Mouse (Mus musculus) colon, adult 2 months (tissue): ENCODE measurements around the gene Psmd3. TPM values are rescaled to one million over a fixed set of nuclear protein-coding genes. Genes with fewer than 3 reads are reported as not detected.

Source experiments
- polyA plus RNA-seq: library from polyadenylated mRNA; depleted of rRNA; stranded (reverse); fragments of >200 nt; gene quantifications from 2 replicates; pipeline ENCODE4 v1.2.3, GENCODE M21; 2012; rRNA removed

Psmd3 gene
- 141 and 155 TPM in 2 replicates for polyA plus RNA-seq

DNA sequence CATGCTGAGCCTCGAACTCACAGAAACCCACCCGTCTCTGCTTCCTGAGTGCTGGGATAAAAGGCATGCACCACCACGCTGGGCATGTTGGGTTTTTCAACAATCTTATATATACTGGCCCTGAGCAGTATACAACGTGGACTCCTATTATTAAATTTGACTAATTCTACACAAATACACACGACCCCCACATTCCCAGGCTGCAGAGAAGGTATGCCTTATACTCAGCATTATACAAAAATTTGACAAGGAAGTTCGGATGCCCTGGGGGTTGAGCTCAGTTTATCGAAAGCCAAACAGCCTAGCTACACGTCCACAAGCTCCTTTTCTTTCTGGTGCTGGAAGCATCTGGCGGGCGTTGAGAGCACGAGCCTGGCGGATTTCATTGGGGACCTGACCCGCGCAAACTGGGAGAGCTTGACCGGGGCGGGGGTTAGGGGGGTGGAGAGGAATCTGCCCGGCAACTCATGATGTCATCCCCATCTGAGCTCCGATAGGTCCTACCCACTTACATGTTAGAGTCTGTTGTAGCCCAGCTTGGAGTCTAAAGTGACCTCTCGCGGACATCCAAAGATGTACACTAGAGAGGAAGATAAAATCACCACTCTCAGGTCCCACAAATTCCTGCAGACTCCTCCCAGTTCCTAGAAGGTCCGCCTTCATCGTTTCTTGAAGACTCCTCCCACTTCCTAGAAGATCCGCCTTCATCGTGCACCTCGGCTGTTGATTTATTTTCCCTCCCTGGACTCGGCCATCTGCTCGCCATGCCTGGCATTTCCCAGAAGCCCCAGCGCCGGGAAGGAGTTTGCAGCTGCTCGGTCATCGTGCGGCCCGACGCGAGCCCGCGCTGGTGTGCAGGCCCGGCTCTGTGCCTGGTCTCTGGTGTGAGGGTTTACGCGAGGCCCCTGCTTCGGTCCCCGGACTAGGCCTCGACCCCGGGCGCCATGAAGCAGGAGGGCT, at the start of gene Psmd3:
Gene Psmd3, plus strand, starts transcription at position 769 of the 960 bp plus-strand sequence.

DNA sequence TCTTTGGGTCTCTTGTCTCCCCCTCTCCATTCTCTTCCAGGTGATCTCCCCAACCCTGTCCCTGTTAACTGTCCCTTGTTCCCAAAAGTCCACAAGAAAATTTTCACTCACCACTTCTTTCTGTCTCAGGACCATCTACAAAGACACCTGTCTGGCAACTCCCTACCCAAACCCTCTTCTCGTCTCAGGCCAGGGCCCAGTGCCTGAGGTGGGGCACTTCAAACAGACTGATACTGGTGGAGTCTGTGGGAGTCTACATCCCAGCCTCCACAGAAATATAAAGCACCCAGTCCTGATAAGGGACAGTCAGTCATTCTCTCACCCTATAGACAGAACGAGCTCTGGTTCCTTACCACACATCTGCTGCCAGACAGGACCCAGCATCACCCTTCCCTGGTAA, 35.9 kb upstream of the Psmd3 start, which contains the start of gene Gsdma2:
Gene Gsdma2, plus strand, starts transcription at position 301 of the 400 bp plus-strand sequence.

DNA sequence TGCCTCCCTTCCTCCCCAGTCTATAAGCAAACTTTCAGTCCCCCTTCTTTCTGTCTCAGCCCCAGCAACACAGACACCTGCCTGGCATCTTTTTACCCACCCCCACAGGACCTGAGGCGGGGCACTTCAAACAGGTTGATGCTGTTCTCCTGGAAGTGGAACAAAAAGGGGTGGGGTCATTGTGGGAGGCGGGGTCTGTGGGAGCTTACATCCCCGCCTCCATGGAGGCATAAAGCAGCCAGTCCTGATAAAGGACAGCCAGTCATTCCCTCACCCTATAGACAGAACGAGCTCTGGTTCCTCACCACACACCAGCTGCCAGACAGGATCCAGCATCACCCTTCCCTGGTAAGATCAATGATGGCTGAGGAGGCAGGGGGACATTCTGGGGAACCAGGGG, 18.3 kb upstream of the Psmd3 start, which contains the start of gene Gsdma:
Gene Gsdma, plus strand, starts transcription at position 261 of the 400 bp plus-strand sequence.

DNA sequence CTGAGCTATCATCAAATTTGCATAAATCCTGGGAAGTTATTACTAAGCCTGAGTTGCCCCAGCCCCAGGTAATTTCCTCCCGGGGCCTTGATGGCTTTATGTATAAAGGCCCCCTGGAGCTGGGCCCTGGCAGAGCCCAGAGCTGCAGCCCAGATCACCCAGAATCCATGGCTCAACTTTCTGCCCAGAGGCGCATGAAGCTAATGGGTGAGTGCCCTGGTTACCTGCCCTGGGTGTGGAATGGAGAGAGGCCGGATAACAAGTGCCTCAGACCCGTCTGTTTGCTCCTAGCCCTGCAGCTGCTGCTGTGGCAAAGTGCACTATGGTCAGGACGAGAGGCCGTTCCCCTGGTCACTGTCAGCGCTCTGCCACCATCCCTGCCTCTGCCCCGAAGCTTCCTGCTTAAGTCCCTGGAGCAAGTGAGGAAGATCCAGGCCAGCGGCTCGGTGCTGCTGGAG, 18.9 kb downstream of the Psmd3 start, which contains the start of gene Csf3:
Gene Csf3, plus strand, starts transcription at position 51 of the 458 bp plus-strand sequence.

DNA sequence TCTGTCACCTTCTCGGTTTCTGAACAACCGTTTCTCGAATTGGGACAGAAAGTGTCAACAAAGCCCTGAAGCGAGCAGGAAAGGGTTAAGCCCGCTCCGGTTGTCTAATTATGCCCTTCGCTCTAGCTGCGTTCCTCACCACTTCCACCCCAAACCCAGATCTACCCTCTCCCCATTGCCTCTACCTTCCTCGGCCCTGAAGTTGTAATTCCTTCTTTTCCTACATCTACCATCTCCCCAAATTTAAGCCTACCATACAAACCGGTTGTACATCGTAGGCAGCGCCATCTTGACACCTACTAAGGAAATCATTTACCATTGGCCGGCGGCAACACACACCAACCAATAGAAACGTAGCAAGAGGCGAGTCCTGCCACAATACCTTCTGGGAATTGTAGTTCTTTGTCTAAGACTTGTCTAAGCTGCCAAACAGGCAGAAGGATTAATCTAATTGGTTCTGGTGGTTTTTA, 46.8 kb downstream of the Psmd3 start, which contains the start of gene Med24:
Gene Med24, minus strand, starts transcription at position 317 of the 470 bp plus-strand sequence.

DNA sequence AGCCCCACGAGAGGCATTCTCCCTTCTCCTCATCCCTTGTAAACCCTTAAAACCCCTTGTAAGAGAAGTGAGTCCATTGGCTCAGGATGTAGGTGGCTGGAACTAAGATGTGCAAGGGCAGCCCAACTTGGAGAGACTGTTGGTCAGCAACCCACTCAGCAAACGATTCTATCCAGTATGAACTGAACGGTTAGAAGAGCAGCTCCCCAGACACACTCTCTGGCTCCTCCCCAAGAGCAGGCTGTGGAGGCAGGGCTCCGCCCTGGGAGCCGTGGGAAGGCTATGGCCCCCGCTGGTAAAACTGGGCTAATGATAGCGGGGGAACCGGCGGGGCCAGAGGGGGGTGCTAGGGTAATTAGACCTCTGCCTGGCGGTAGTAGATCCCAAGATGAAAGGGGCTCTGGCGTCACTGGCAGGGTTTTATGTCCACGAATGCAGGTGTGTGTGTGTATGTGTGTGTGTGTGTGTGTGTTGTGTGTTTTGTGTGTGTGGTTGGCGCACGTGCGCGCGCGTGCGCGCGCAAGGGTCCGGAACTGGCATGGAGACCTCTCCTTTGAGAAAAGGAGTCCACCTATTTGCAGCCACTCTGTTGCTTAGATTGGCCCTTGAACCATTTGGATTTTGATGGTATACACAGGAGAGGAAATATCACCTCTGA, 58.2 kb downstream of the Psmd3 start, which contains the start of gene Thra:
Gene Thra, plus strand, starts transcription at position 246 of the 658 bp plus-strand sequence.

Other genes starting within 250 kb of the Psmd3 start
- gene Mien1, start 243.6 kb upstream of the Psmd3 start, polyA plus RNA-seq, result 70.4 and 77.0 TPM in 2 replicates
- 120 and 136 TPM in 2 replicates for gene Grb7, start 236.2 kb upstream of the Psmd3 start, polyA plus RNA-seq
- 2.0 and 3.7 TPM in 2 replicates for gene Ikzf3, start 136.5 kb upstream of the Psmd3 start, polyA plus RNA-seq
- gene Zpbp2, start 131.5 kb upstream of the Psmd3 start, polyA plus RNA-seq, result 0.07 TPM in 1 of 2 replicates, not detected in the other
- 45.6 and 52.7 TPM in 2 replicates for gene Ormdl3, start 95.2 kb upstream of the Psmd3 start, polyA plus RNA-seq
- gene Lrrc3c, start 84.3 kb upstream of the Psmd3 start, polyA plus RNA-seq, result not detected in 2 replicates
- not detected in 2 replicates for gene Gm12355, start 56.9 kb upstream of the Psmd3 start, polyA plus RNA-seq
- gene Gsdma3, start 56.2 kb upstream of the Psmd3 start, polyA plus RNA-seq, result not detected in 2 replicates
- gene Gsdma2, start 35.8 kb upstream of the Psmd3 start, polyA plus RNA-seq, result not detected in 2 replicates
- gene Gsdma, start 18.2 kb upstream of the Psmd3 start, polyA plus RNA-seq, result 0.69 and 0.73 TPM in 2 replicates
- gene Csf3, start 18.7 kb downstream of the Psmd3 start, polyA plus RNA-seq, result 0.15 TPM in 1 of 2 replicates, not detected in the other
- 55.2 and 59.0 TPM in 2 replicates for gene Med24, start 46.9 kb downstream of the Psmd3 start, polyA plus RNA-seq
- 92.5 and 95.9 TPM in 2 replicates for gene Thra, start 58.1 kb downstream of the Psmd3 start, polyA plus RNA-seq
- 109 and 137 TPM in 2 replicates for gene Nr1d1, start 92.8 kb downstream of the Psmd3 start, polyA plus RNA-seq
- 41.3 and 41.4 TPM in 2 replicates for gene Msl1, start 113.0 kb downstream of the Psmd3 start, polyA plus RNA-seq
- 29.8 and 31.0 TPM in 2 replicates for gene Casc3, start 122.4 kb downstream of the Psmd3 start, polyA plus RNA-seq
- 101 and 113 TPM in 2 replicates for gene Rapgefl1, start 154.2 kb downstream of the Psmd3 start, polyA plus RNA-seq
- gene Wipf2, start 181.1 kb downstream of the Psmd3 start, polyA plus RNA-seq, result 13.4 and 17.6 TPM in 2 replicates
- gene Cdc6, start 225.2 kb downstream of the Psmd3 start, polyA plus RNA-seq, result 0.47 and 0.62 TPM in 2 replicates
- 29.3 and 34.7 TPM in 2 replicates for gene Rara, start 245.3 kb downstream of the Psmd3 start, polyA plus RNA-seq